Mouse (Mus musculus) forebrain, embryonic 14.5 days (tissue): ENCODE measurements around the gene Tapbp. TPM values are rescaled to one million over a fixed set of nuclear protein-coding genes. Genes with fewer than 3 reads are reported as not detected.
A peak's percentile ranks its signal among the peaks of the same experiment; 100 is the strongest.

Source experiments
- ATAC-seq: fragments of 200-750 bp; cut with Nextera tagmentation; 2 replicates; pipeline ENCODE4 v1.8.0; 2017; ENCODE audit warnings: mild to moderate bottlenecking, moderate library complexity
- DNase-seq: peaks from one replicate; pipeline ENCODE4 v3.0.0-alpha.2; 2015; ENCODE audit warnings: low spot score
- H3K27ac ChIP-seq: fragments of 300-500 bp; sonication (generic); 2 replicates; pipeline ENCODE4 v1.5.1; 2014; ENCODE audit warnings: low read depth, mild to moderate bottlenecking, control low read depth, low read length, moderate library complexity
- H3K27me3 ChIP-seq: fragments of 300-500 bp; sonication (generic); replicated peaks from 2 replicates; pipeline ENCODE4 v1.6.1; 2014; ENCODE audit warnings: low read length, control low read depth, mixed read lengths; ENCODE audit not compliant: control insufficient read depth, insufficient read depth
- H3K36me3 ChIP-seq: fragments of 300-500 bp; sonication (generic); 2 replicates; pipeline ENCODE4 v1.6.1; 2014; ENCODE audit warnings: low read length, control low read depth; ENCODE audit not compliant: control insufficient read depth, insufficient read depth
- H3K4me1 ChIP-seq: fragments of 300-500 bp; sonication (generic); 2 replicates; pipeline ENCODE4 v1.6.1; 2014; ENCODE audit warnings: antibody characterized with exemption, low read length, control low read depth; ENCODE audit not compliant: control insufficient read depth, insufficient read depth
- H3K4me2 ChIP-seq: fragments of 300-500 bp; sonication (generic); 2 replicates; pipeline ENCODE4 v1.6.1; 2014; ENCODE audit warnings: mild to moderate bottlenecking, control low read depth, low read length
- H3K4me3 ChIP-seq: fragments of 300-500 bp; sonication (generic); 2 replicates; pipeline ENCODE4 v1.5.1; 2014; ENCODE audit warnings: low read depth, low read length, control low read depth
- H3K9ac ChIP-seq: fragments of 300-500 bp; sonication (generic); 2 replicates; pipeline ENCODE4 v1.6.1; 2014; ENCODE audit warnings: mild to moderate bottlenecking, low read length, control low read depth, moderate library complexity
- H3K9me3 ChIP-seq: fragments of 300-500 bp; sonication (generic); replicated peaks from 2 replicates; pipeline ENCODE4 v1.6.1; 2016; ENCODE audit warnings: low read length, control low read depth, mixed read lengths; ENCODE audit not compliant: control insufficient read depth
- WGBS: fragments of 180-500 bp; shearing (Covaris S2); extraction: QIAGEN DNeasy Blood & Tissue Kit; methylation state at CpG from one replicate; pipeline ENCODE4 v1.1.7; 2014; 5-methylcytosine and 5-hydroxymethylcytosine counted together
- polyA plus RNA-seq: library from polyadenylated mRNA; unstranded; fragments of >200 nt; fragmentation: Nextera tagmentation; extraction: Ambion mirVana; gene quantifications from 2 replicates; pipeline ENCODE4 v1.2.1, GENCODE M21; 2014

Tapbp gene
- polyA plus RNA-seq, 1 experiment from 2014 or later, result 14.1 TPM

GRCm38 (mm10) chr17:33953961-33954565, 38.4 kb downstream of the Tapbp start:
- ATAC-seq (no peak), DNase-seq (no peak)
- WGBS, result 27% methylated on average over 5 of the region's 5 CpGs
- Histone ChIP-seq H3K27ac (no peak overlapping the region), H3K4me2 (peak overlapping the region; percentile 89), H3K4me3 (peak overlapping the region; percentile 75), H3K4me1 (peaks cover 29% of the 10 kb centered on the region), H3K36me3 (peaks cover 55% of the 10 kb centered on the region), H3K27me3 (no peaks in the 10 kb centered on the region), H3K9ac (peak overlapping the region; percentile 85), H3K9me3 (no peaks in the 10 kb centered on the region)

GRCm38 (mm10) chr17:33954646-33955554, 39.2 kb downstream of the Tapbp start:
- ATAC-seq (peak; percentile 45), DNase-seq (no peak)
- no peaks in the 10 kb centered on the region for H3K27me3 ChIP-seq
- H3K36me3 ChIP-seq, result peaks cover 55% of the 10 kb centered on the region
- H3K4me3 ChIP-seq, result peak overlapping the region; percentile 75
- H3K9me3 ChIP-seq, result no peaks in the 10 kb centered on the region
- peaks cover 29% of the 10 kb centered on the region for H3K4me1 ChIP-seq
- peak overlapping the region; percentile 89 for H3K4me2 ChIP-seq
- peak overlapping the region; percentile 85 for H3K9ac ChIP-seq
- WGBS, result 1% methylated on average over 31 of the region's 33 CpGs
- peak overlapping the region; percentile 80 for H3K27ac ChIP-seq

- peaks cover 51% of the 10 kb centered on the region for H3K36me3 ChIP-seq
- WGBS, result under 1% methylated on average over 50 of the region's 50 CpGs
- no peaks in the 10 kb centered on the region for H3K9me3 ChIP-seq
- ATAC-seq (peak; percentile 90), DNase-seq (peak; percentile 99)
- peak within 1 kb of the TSS; percentile 75 for H3K4me3 ChIP-seq
- peak within 1 kb of the TSS; percentile 89 for H3K4me2 ChIP-seq
- H3K4me1 ChIP-seq, result peaks cover 22% of the 10 kb centered on the region
- H3K9ac ChIP-seq, result peak within 1 kb of the TSS; percentile 85
- H3K27ac ChIP-seq, result peak within 1 kb of the TSS; percentile 80
- no peaks in the 10 kb centered on the region for H3K27me3 ChIP-seq
Measured at GRCm38 (mm10) chr17:33955555-33956214, 40.0 kb downstream of the Tapbp start, which contains the start of the genes Vps52 and Rps18. TSS of gene Vps52 (plus strand) at chr17:33955812. TSS of gene Rps18 (minus strand) at chr17:33956001.

GRCm38 (mm10) chr17:33956336-33956735, 40.6 kb downstream of the Tapbp start:
- Histone ChIP-seq H3K9ac (peak overlapping the region; percentile 83), H3K4me3 (peak overlapping the region; percentile 75), H3K36me3 (peaks cover 57% of the 10 kb centered on the region), H3K4me1 (peaks cover 22% of the 10 kb centered on the region), H3K27me3 (no peaks in the 10 kb centered on the region), H3K4me2 (peak overlapping the region; percentile 74), H3K9me3 (no peaks in the 10 kb centered on the region), H3K27ac (peak overlapping the region; percentile 80)
- 10% methylated on average over 10 of the region's 10 CpGs for WGBS
- no peak for DNase-seq
- no peak for ATAC-seq

GRCm38 (mm10) chr17:33957493-33957892, 41.8 kb downstream of the Tapbp start:
- no peak overlapping the region for H3K4me2 ChIP-seq
- DNase-seq (no peak), ATAC-seq (no peak)
- no peak overlapping the region for H3K27ac ChIP-seq
- H3K4me3 ChIP-seq, result no peak overlapping the region
- H3K27me3 ChIP-seq, result no peaks in the 10 kb centered on the region
- H3K9ac ChIP-seq, result no peak overlapping the region
- 92% methylated on average over 6 of the region's 6 CpGs for WGBS
- H3K9me3 ChIP-seq, result no peaks in the 10 kb centered on the region
- H3K36me3 ChIP-seq, result peaks cover 58% of the 10 kb centered on the region
- peaks cover 16% of the 10 kb centered on the region for H3K4me1 ChIP-seq

GRCm38 (mm10) chr17:33958451-33958850, 42.8 kb downstream of the Tapbp start:
- no peaks in the 10 kb centered on the region for H3K27me3 ChIP-seq
- H3K9me3 ChIP-seq, result no peaks in the 10 kb centered on the region
- DNase-seq, result no peak
- H3K27ac ChIP-seq, result no peak overlapping the region
- no peak overlapping the region for H3K4me2 ChIP-seq
- no peak overlapping the region; the same call in 1 of the 2 replicates for H3K9ac ChIP-seq
- WGBS, result 93% methylated on average over 11 of the region's 11 CpGs
- H3K36me3 ChIP-seq, result peaks cover 58% of the 10 kb centered on the region
- peaks cover 16% of the 10 kb centered on the region for H3K4me1 ChIP-seq
- ATAC-seq, result no peak
- no peak overlapping the region for H3K4me3 ChIP-seq

- 95% methylated on average over 13 of the region's 13 CpGs for WGBS
Measured at GRCm38 (mm10) chr17:33959135-33959534, 43.4 kb downstream of the Tapbp start.

GRCm38 (mm10) chr17:33959948-33960347, 44.2 kb downstream of the Tapbp start:
- WGBS, result 94% methylated on average over 15 of the region's 15 CpGs
- no peaks in the 10 kb centered on the region for H3K27me3 ChIP-seq
- peaks cover 58% of the 10 kb centered on the region for H3K36me3 ChIP-seq

More at GRCm38 (mm10) chr17:33959135-33959534, 43.4 kb downstream of the Tapbp start:
- peaks cover 57% of the 10 kb centered on the region for H3K36me3 ChIP-seq
- DNase-seq, result no peak
- ATAC-seq, result no peak
- no peaks in the 10 kb centered on the region for H3K9me3 ChIP-seq
- no peaks in the 10 kb centered on the region for H3K27me3 ChIP-seq
- H3K9ac ChIP-seq, result no peak overlapping the region; the same call in 1 of the 2 replicates
- no peak overlapping the region for H3K4me3 ChIP-seq
- H3K4me2 ChIP-seq, result no peak overlapping the region
- H3K27ac ChIP-seq, result no peak overlapping the region
- H3K4me1 ChIP-seq, result peaks cover 13% of the 10 kb centered on the region

More at GRCm38 (mm10) chr17:33959948-33960347, 44.2 kb downstream of the Tapbp start:
- H3K9me3 ChIP-seq, result no peaks in the 10 kb centered on the region
- no peak overlapping the region for H3K4me3 ChIP-seq
- ATAC-seq (no peak), DNase-seq (no peak)
- H3K4me2 ChIP-seq, result no peak overlapping the region
- peaks cover 7% of the 10 kb centered on the region for H3K4me1 ChIP-seq
- no peak overlapping the region for H3K9ac ChIP-seq
- no peak overlapping the region for H3K27ac ChIP-seq
